Mouse (Mus musculus) embryonic facial prominence, embryonic 10.5 days (tissue): ENCODE measurements around the gene Sema3a. TPM values are rescaled to one million over a fixed set of nuclear protein-coding genes. Genes with fewer than 3 reads are reported as not detected.

ENCODE experiments used
- DNase-seq: peaks from one replicate; pipeline ENCODE4 v3.0.0-alpha.2; 2017; ENCODE audit warnings: low spot score
- H3K27ac ChIP-seq: fragments of 300-500 bp; sonication (generic); replicated peaks from 2 replicates; pipeline ENCODE4 v1.5.1; 2016; ENCODE audit warnings: mild to moderate bottlenecking
- H3K27me3 ChIP-seq: fragments of 300-500 bp; sonication (generic); replicated peaks from 2 replicates; pipeline ENCODE4 v1.6.1; 2016; ENCODE audit warnings: low read depth, mild to moderate bottlenecking; ENCODE audit not compliant: poor library complexity, severe bottlenecking
- H3K36me3 ChIP-seq: fragments of 300-500 bp; sonication (generic); replicated peaks from 2 replicates; pipeline ENCODE4 v1.6.1; 2016; ENCODE audit warnings: mild to moderate bottlenecking, moderate library complexity
- H3K4me1 ChIP-seq: fragments of 300-500 bp; sonication (generic); 2 replicates; pipeline ENCODE4 v1.6.1; 2016
- H3K4me3 ChIP-seq: fragments of 300-500 bp; sonication (generic); 2 replicates; pipeline ENCODE4 v1.5.1; 2016; ENCODE audit warnings: mild to moderate bottlenecking, moderate library complexity
- H3K9me3 ChIP-seq: fragments of 300-500 bp; sonication (generic); 2 replicates; pipeline ENCODE4 v1.6.1; 2016; ENCODE audit warnings: mild to moderate bottlenecking
- WGBS: fragments of 180-500 bp; shearing (Covaris S2); methylation state at CpG from one replicate; pipeline ENCODE4 v1.1.7; 2016; 5-methylcytosine and 5-hydroxymethylcytosine counted together
- polyA plus RNA-seq: library from polyadenylated mRNA; unstranded; fragments of >200 nt; fragmentation: Nextera tagmentation; extraction: Ambion mirVana; gene quantifications from 2 replicates; pipeline ENCODE4 v1.2.1, GENCODE M21; 2016

The Sema3a gene
- polyA plus RNA-seq, 1 experiment from 2014 or later: 49.6 TPM

DNA sequence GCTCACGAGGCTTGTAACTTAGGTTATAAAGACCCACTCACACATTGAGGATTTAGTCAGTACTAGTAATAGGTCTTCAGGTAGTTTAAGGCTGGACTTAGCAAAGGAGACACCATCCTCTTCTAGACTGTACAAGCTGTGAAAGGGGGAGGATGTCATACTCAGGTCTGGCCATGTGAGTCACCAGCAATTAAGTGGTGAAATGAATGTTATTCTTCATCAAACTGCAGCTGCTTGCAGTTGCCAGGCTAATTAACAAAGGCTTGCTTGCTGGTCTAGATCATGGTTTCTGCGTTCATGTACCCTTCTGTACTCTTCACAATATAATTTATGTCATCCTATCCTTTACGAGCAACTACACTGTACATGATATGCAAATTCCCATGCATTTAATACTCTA is 264.8 kb downstream of the Sema3a start:
- Histone ChIP-seq H3K36me3 (no peaks in the 10 kb centered on the region), H3K9me3 (no peaks in the 10 kb centered on the region), H3K4me1 (peaks cover 18% of the 10 kb centered on the region), H3K27me3 (peaks cover 11% of the 10 kb centered on the region; the same call in 1 of the 2 replicates), H3K4me3 (no peak overlapping the region), H3K27ac (no peak overlapping the region)
- no peak for DNase-seq
- WGBS: 86% methylated on average over 3 of the region's 3 CpGs

DNA sequence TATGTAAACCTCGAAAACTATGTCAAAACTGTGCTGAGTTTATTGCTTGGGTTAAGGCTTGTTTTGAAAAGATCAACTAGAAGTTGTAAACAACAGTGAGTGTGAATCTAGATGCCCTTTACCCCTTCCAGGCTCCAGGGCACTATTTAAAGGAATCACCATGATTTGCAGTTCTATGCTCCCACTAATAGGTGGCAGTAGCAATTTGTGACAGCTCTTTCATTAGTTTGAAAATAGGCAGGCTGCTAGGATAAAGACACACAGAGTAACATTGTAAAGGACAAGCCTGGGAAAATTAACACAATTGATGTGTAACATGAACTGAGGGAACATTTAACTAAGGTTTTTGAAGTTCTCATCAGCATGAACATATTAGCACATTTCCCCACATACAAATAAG is 280.2 kb downstream of the Sema3a start:
- no peaks in the 10 kb centered on the region for H3K36me3 ChIP-seq
- H3K9me3 ChIP-seq: no peaks in the 10 kb centered on the region
- H3K27me3 ChIP-seq: peaks cover 3% of the 10 kb centered on the region; the same call in 1 of the 2 replicates
- no peak for DNase-seq
- H3K4me1 ChIP-seq: peaks cover 13% of the 10 kb centered on the region
- no peak overlapping the region for H3K4me3 ChIP-seq
- 14% methylated on average over 1 of the region's 1 CpGs for WGBS
- H3K27ac ChIP-seq: no peak overlapping the region

DNA sequence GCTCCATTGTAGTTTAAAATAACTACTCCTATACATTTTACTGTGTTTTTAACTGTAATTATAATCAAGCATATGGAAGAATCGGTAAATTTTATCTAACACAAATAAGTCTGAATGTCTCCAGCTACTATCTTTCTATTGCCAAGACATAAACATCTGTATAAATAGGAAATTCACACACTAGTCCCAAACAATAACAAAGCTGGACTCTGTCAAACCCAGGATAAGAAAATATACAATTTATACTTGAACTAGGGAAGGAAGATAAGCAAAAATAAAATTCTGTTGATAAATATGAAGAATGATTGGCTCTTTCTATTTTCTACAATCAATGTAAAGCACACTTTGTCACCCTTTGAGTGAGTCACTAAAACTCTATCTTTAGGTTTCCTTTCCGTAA is 280.9 kb downstream of the Sema3a start:
- 92% methylated on average over 2 of the region's 2 CpGs for WGBS
- Histone ChIP-seq H3K27me3 (peaks cover 3% of the 10 kb centered on the region; the same call in 1 of the 2 replicates), H3K9me3 (no peaks in the 10 kb centered on the region)

DNA sequence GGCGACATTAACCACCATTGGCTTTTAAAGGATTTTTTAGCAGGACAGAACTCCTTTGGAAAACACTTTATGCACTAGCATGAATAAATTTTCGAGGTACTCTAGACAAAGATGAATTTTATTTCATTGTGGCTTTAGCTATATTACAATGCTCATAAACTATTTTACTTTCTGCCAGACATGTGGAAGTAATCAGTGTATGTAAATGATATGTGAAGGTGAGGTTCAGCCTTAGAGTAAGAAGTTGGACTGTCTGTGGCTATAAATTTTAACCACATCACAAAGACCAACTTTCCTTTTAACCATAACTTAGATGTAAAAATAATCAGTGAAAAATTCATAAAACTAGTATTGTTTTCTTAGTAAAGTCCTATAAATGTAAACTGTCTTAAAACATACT is 286.7 kb downstream of the Sema3a start:
- Histone ChIP-seq H3K27ac (no peak overlapping the region), H3K9me3 (no peaks in the 10 kb centered on the region), H3K36me3 (no peaks in the 10 kb centered on the region), H3K4me3 (no peak overlapping the region), H3K27me3 (no peaks in the 10 kb centered on the region), H3K4me1 (no peaks in the 10 kb centered on the region)
- no peak for DNase-seq
- 72% methylated on average over 2 of the region's 2 CpGs for WGBS

More for the DNA sequence above, 280.9 kb downstream of the Sema3a start:
- peaks cover 12% of the 10 kb centered on the region for H3K4me1 ChIP-seq
- no peaks in the 10 kb centered on the region for H3K36me3 ChIP-seq
- DNase-seq: no peak
- H3K27ac ChIP-seq: no peak overlapping the region
- H3K4me3 ChIP-seq: no peak overlapping the region

- Histone ChIP-seq H3K27ac (no peak overlapping the region), H3K9me3 (no peaks in the 10 kb centered on the region), H3K4me1 (no peaks in the 10 kb centered on the region), H3K4me3 (no peak overlapping the region), H3K36me3 (no peaks in the 10 kb centered on the region), H3K27me3 (no peaks in the 10 kb centered on the region)
- 71% methylated on average over 2 of the region's 2 CpGs for WGBS
- no peak for DNase-seq
Observed at GRCm38 (mm10) chr5:13413915-13414525, 288.8 kb downstream of the Sema3a start.

GRCm38 (mm10) chr5:13416960-13417710 is 291.9 kb downstream of the Sema3a start:
- Histone ChIP-seq H3K9me3 (no peaks in the 10 kb centered on the region), H3K27ac (no peak overlapping the region), H3K27me3 (no peaks in the 10 kb centered on the region), H3K4me3 (no peak overlapping the region), H3K36me3 (no peaks in the 10 kb centered on the region), H3K4me1 (0 out of 2 replicates have a peak, but pooled peaks cover 3% of the 10 kb centered on the region)
- 62% methylated on average over 3 of the region's 3 CpGs for WGBS
- no peak for DNase-seq

GRCm38 (mm10) chr5:13421276-13421925 is 296.2 kb downstream of the Sema3a start:
- WGBS: 73% methylated on average over 5 of the region's 5 CpGs
- no peaks in the 10 kb centered on the region for H3K9me3 ChIP-seq
- no peak overlapping the region for H3K4me3 ChIP-seq
- no peak for DNase-seq
- H3K4me1 ChIP-seq: 0 out of 2 replicates have a peak, but pooled peaks cover 3% of the 10 kb centered on the region
- H3K27me3 ChIP-seq: no peaks in the 10 kb centered on the region
- H3K27ac ChIP-seq: no peak overlapping the region
- H3K36me3 ChIP-seq: peaks cover 8% of the 10 kb centered on the region

GRCm38 (mm10) chr5:13428702-13429101 is 303.5 kb downstream of the Sema3a start:
- H3K9me3 ChIP-seq: no peaks in the 10 kb centered on the region
- peaks cover 14% of the 10 kb centered on the region for H3K36me3 ChIP-seq
- H3K27me3 ChIP-seq: no peaks in the 10 kb centered on the region
- 67% methylated on average over 1 of the region's 1 CpGs for WGBS
- no peaks in the 10 kb centered on the region for H3K4me1 ChIP-seq
- no peak overlapping the region for H3K4me3 ChIP-seq
- H3K27ac ChIP-seq: no peak overlapping the region
- no peak for DNase-seq

GRCm38 (mm10) chr5:13431827-13432226 is 306.6 kb downstream of the Sema3a start:
- peaks cover 1% of the 10 kb centered on the region for H3K36me3 ChIP-seq
- H3K27me3 ChIP-seq: no peaks in the 10 kb centered on the region
- H3K27ac ChIP-seq: no peak overlapping the region
- no peaks in the 10 kb centered on the region for H3K4me1 ChIP-seq
- no peak for DNase-seq
- WGBS: 86% methylated on average over 2 of the region's 2 CpGs
- no peaks in the 10 kb centered on the region for H3K9me3 ChIP-seq
- H3K4me3 ChIP-seq: no peak overlapping the region

DNA sequence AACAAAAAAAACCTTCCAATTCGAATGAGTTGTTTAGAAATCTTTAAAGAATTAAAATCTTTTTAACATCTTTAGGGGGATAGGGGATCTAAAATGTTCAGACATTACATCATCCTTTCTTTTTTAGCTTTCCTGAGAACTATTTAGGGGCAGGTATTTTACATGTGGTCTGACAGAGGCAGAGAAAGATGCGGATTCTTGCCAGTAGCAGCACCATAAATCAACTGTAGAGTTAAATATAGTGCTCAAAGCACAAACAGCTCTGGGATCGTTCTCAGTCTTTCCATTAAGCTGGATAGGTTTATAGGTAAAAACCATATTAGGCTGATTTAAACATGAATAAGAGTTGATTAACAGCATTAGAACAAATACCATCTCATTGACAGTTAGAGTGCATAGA is 307.4 kb downstream of the Sema3a start:
- Histone ChIP-seq H3K27ac (no peak overlapping the region), H3K36me3 (no peaks in the 10 kb centered on the region), H3K4me3 (no peak overlapping the region), H3K4me1 (no peaks in the 10 kb centered on the region), H3K27me3 (no peaks in the 10 kb centered on the region), H3K9me3 (no peaks in the 10 kb centered on the region)
- WGBS: 91% methylated on average over 3 of the region's 3 CpGs
- DNase-seq: no peak

DNA sequence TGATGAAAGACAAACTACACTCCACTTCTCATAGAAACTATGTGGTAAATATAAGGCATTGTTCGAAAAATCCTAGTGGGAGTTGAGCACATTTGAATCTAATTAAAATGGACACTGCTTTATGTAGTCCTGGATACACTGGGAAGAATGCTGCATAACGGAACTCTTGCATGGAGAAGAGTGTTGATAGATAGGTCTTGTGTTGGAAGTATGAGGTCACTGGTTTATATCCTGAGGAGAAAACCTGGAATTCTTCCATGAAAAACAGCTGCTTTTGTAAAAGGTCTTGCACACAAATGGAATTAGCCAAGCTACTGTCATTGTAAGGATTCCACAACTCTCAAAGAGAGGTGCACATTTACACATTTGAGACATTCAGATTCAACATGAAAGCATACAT is 308.1 kb downstream of the Sema3a start:
- 69% methylated on average over 2 of the region's 2 CpGs for WGBS
- H3K27me3 ChIP-seq: no peaks in the 10 kb centered on the region
- H3K4me3 ChIP-seq: no peak overlapping the region
- H3K27ac ChIP-seq: no peak overlapping the region
- H3K4me1 ChIP-seq: no peaks in the 10 kb centered on the region
- H3K9me3 ChIP-seq: no peaks in the 10 kb centered on the region
- H3K36me3 ChIP-seq: no peaks in the 10 kb centered on the region
- DNase-seq: no peak

DNA sequence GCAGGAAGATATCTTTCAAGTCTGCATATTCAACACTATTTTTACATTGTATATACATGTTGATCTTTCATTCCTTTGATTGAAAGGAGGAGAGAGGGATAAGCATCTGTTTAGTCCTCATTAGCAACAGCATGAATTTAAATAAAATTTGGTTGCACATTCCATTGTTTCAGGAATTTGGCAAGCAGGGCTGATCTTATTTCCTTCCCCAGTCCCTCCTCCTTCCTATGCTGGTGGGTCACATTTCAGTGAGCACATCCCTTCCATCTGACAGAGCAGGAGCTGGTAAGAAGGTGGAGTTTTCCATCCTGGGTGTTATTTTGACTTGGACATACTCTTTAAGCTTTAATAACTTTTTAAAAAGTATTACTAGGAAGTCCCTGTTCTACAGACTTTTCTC is 315.9 kb downstream of the Sema3a start:
- no peaks in the 10 kb centered on the region for H3K27me3 ChIP-seq
- H3K4me3 ChIP-seq: no peak overlapping the region
- H3K36me3 ChIP-seq: no peaks in the 10 kb centered on the region
- no peak for DNase-seq
- peaks cover 7% of the 10 kb centered on the region for H3K4me1 ChIP-seq
- H3K9me3 ChIP-seq: no peaks in the 10 kb centered on the region
- no peak overlapping the region for H3K27ac ChIP-seq
